Mouse (Mus musculus): Measurements from ENCODE around the gene Cchcr1. TPM values are rescaled to one million over a fixed set of nuclear protein-coding genes. Genes with fewer than 3 reads are reported as not detected.

Cchcr1 gene
- polyA plus RNA-seq, 1 experiment from 2014 or later: 13.6 TPM

DNA sequence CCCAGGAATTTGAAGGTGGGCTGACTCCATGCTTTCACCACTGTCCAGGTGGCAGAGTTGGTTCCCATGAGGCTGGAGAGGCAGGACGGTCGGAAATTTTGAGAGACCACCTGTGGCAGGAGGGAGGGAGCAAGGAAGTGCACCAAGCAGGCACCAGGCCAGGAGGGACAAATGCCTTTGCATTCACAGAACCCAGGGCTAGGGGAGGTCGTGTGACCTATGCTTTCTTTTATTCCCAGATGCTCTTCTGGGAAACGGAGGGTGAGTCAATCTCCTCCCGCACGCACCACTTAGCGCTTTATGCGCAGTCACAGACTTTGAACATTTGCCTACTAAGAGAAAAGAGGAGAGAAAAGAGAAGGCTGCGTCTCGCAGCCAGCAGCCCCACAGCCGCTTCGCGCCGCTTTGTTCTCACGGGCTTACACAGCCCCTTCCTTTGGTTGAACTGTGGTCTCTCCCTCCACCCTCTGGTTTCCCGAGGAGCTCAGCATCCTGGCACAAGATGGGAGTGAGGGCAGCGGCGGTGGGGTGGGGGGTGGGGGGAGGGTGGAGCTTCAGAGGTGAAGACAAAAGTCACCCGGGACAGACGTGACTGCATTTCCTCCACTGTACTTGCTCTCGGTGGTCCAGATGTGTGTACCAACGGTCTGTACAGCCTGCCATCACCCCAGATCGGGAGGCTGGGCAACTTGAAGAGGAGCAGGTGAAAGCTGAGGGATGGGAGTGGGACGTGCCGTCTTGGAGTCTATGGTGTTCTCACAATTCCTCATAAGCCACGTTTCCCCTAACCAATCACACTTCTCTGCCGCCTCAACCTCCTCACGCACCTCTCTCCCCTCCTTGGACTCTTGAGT lies 52.4 kb downstream of the Cchcr1 start:
- peak overlapping the region; percentile 32; the same call in 1 of the 2 replicates for H3K9ac ChIP-seq (ENCODE audit: low read length)
- WGBS: 7% methylated on average over 28 of the region's 28 CpGs
- ATAC-seq (replicated peaks; ENCODE audit: low FRiP score, low TSS enrichment, low read depth) (no peak), DNase-seq (ENCODE audit: low spot score) (no peak)
- no peaks in the 10 kb centered on the region for H3K4me1 ChIP-seq (replicated peaks; ENCODE audit: control insufficient read depth, insufficient read depth, low read length)
- H3K36me3 ChIP-seq (ENCODE audit: control insufficient read depth, insufficient read depth, low read length): no peaks in the 10 kb centered on the region
- no peaks in the 10 kb centered on the region for H3K9me3 ChIP-seq (ENCODE audit: control insufficient read depth, low read length)
- peak overlapping the region; percentile 47 for H3K4me2 ChIP-seq (ENCODE audit: low read length)
- H3K27ac ChIP-seq (ENCODE audit: low read depth): no peak overlapping the region
- peaks cover 21% of the 10 kb centered on the region for H3K27me3 ChIP-seq (replicated peaks; ENCODE audit: control insufficient read depth, insufficient read depth, low read length)
- peak overlapping the region; percentile 22 for H3K4me3 ChIP-seq (ENCODE audit: low read depth, low read length)

- H3K27ac ChIP-seq (ENCODE audit: low read depth): no peak overlapping the region
- no peak overlapping the region for H3K4me2 ChIP-seq (ENCODE audit: low read length)
- ATAC-seq (replicated peaks; ENCODE audit: low FRiP score, low TSS enrichment, low read depth): no peak
- no peaks in the 10 kb centered on the region for H3K9me3 ChIP-seq (ENCODE audit: control insufficient read depth, low read length)
- H3K36me3 ChIP-seq (ENCODE audit: control insufficient read depth, insufficient read depth, low read length): no peaks in the 10 kb centered on the region
- H3K4me1 ChIP-seq (replicated peaks; ENCODE audit: control insufficient read depth, insufficient read depth, low read length): no peaks in the 10 kb centered on the region
- no peak overlapping the region for H3K4me3 ChIP-seq (ENCODE audit: low read depth, low read length)
- DNase-seq (ENCODE audit: low spot score): no peak
- no peak overlapping the region for H3K9ac ChIP-seq (ENCODE audit: low read length)
- peaks cover 21% of the 10 kb centered on the region for H3K27me3 ChIP-seq (replicated peaks; ENCODE audit: control insufficient read depth, insufficient read depth, low read length)
- WGBS: 76% methylated on average over 14 of the region's 14 CpGs
Observed at GRCm38 (mm10) chr17:35570836-35571235, 53.9 kb downstream of the Cchcr1 start.

DNA sequence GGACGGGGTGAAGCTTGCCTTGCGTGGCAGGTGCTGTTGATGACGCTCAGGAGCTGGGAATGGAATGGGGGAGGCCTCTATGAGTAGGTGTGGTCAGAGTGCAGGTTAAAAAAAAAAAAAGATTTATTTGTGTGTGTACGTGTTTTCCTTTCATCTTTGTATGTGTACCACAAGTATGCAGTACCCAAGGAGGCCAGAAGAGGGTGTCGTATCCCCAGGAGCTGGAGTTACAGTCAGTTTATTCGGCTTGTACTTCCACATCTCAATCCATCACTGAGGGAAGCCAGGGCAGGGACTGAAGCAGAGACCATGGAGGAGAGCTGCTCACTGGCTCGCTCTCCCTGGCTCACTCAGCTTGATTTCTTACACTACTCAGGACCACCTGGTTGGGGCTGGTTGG lies 54.6 kb downstream of the Cchcr1 start:
- H3K4me2 ChIP-seq (ENCODE audit: low read length): no peak overlapping the region
- no peak overlapping the region for H3K4me3 ChIP-seq (ENCODE audit: low read depth, low read length)
- H3K4me1 ChIP-seq (replicated peaks; ENCODE audit: control insufficient read depth, insufficient read depth, low read length): no peaks in the 10 kb centered on the region
- 92% methylated on average over 7 of the region's 7 CpGs for WGBS
- H3K9ac ChIP-seq (ENCODE audit: low read length): no peak overlapping the region
- DNase-seq (ENCODE audit: low spot score): no peak
- no peaks in the 10 kb centered on the region for H3K9me3 ChIP-seq (ENCODE audit: control insufficient read depth, low read length)
- H3K27me3 ChIP-seq (replicated peaks; ENCODE audit: control insufficient read depth, insufficient read depth, low read length): peaks cover 21% of the 10 kb centered on the region
- H3K27ac ChIP-seq (ENCODE audit: low read depth): no peak overlapping the region
- no peaks in the 10 kb centered on the region for H3K36me3 ChIP-seq (ENCODE audit: control insufficient read depth, insufficient read depth, low read length)
- ATAC-seq (replicated peaks; ENCODE audit: low FRiP score, low TSS enrichment, low read depth): no peak

DNA sequence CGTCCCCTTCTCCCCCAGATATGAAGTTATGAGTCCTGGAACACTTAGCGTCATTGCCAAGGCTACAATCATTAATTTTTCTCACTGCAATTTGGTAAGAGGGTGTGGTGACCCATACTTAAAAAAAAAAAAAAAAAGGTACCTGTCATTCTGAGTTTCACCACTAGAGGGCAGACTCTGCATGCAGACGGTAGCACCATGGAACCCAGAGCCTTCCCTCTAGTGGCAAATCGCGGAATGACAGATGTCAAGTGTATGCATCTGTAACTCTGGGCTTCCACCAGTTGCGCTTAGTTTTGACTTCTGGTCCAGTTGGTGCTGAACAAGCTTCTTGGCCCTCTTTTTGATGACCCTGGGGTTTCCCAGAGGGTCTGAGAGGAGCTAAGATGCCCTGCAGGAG lies 61.3 kb downstream of the Cchcr1 start:
- no peak for ATAC-seq (replicated peaks; ENCODE audit: low FRiP score, low TSS enrichment, low read depth)
- WGBS: 20% methylated on average over 6 of the region's 6 CpGs

More for the DNA sequence above, 61.3 kb downstream of the Cchcr1 start:
- H3K4me3 ChIP-seq (ENCODE audit: low read depth, low read length): no peak overlapping the region
- peak; percentile 92 for DNase-seq (ENCODE audit: low spot score)
- H3K27ac ChIP-seq (ENCODE audit: low read depth): no peak overlapping the region
- no peaks in the 10 kb centered on the region for H3K36me3 ChIP-seq (ENCODE audit: control insufficient read depth, insufficient read depth, low read length)
- no peak overlapping the region for H3K9ac ChIP-seq (ENCODE audit: low read length)
- no peaks in the 10 kb centered on the region for H3K4me1 ChIP-seq (replicated peaks; ENCODE audit: control insufficient read depth, insufficient read depth, low read length)
- H3K27me3 ChIP-seq (replicated peaks; ENCODE audit: control insufficient read depth, insufficient read depth, low read length): no peaks in the 10 kb centered on the region
- H3K9me3 ChIP-seq (ENCODE audit: control insufficient read depth, low read length): no peaks in the 10 kb centered on the region
- H3K4me2 ChIP-seq (ENCODE audit: low read length): no peak overlapping the region

Other genes with a start within 250 kb of the Cchcr1 start
- gene H2-Q1, start 196.7 kb upstream of the Cchcr1 start, polyA plus RNA-seq (2014; fragmentation: Nextera tagmentation; extraction: Ambion mirVana): 1.2 and 1.6 TPM in 2 replicates
- 37.3 and 39.1 TPM in 2 replicates for gene H2-Q2, start 174.9 kb upstream of the Cchcr1 start, polyA plus RNA-seq (2014; fragmentation: Nextera tagmentation; extraction: Ambion mirVana)
- gene H2-Q4, start 137.5 kb upstream of the Cchcr1 start, polyA plus RNA-seq (2014; fragmentation: Nextera tagmentation; extraction: Ambion mirVana): 2.5 and 4.4 TPM in 2 replicates
- gene H2-Q6, start 92.2 kb upstream of the Cchcr1 start, polyA plus RNA-seq (2014; fragmentation: Nextera tagmentation; extraction: Ambion mirVana): 2.0 and 2.1 TPM in 2 replicates
- gene H2-Q7, start 77.9 kb upstream of the Cchcr1 start, polyA plus RNA-seq (2014; fragmentation: Nextera tagmentation; extraction: Ambion mirVana): 8.1 and 9.0 TPM in 2 replicates
- gene H2-Q10, start 47.0 kb upstream of the Cchcr1 start, polyA plus RNA-seq (2014; fragmentation: Nextera tagmentation; extraction: Ambion mirVana): 6.3 and 10.0 TPM in 2 replicates
- 0.13 TPM in 1 of 2 replicates, not detected in the other for gene Pou5f1, start 11.1 kb upstream of the Cchcr1 start, polyA plus RNA-seq (2014; fragmentation: Nextera tagmentation; extraction: Ambion mirVana)
- 68.7 and 79.4 TPM in 2 replicates for gene Tcf19, start 276 bp upstream of the Cchcr1 start, polyA plus RNA-seq (2014; fragmentation: Nextera tagmentation; extraction: Ambion mirVana)
- 0.36 and 0.66 TPM in 2 replicates for gene Psors1c2, start 16.1 kb downstream of the Cchcr1 start, polyA plus RNA-seq (2014; fragmentation: Nextera tagmentation; extraction: Ambion mirVana)
- gene Cdsn, start 35.0 kb downstream of the Cchcr1 start, polyA plus RNA-seq (2014; fragmentation: Nextera tagmentation; extraction: Ambion mirVana): 0.11 and 0.12 TPM in 2 replicates
- not detected in 2 replicates for gene 2300002M23Rik, start 50.4 kb downstream of the Cchcr1 start, polyA plus RNA-seq (2014; fragmentation: Nextera tagmentation; extraction: Ambion mirVana)
- 3.3 and 3.6 TPM in 2 replicates for gene Sfta2, start 84.4 kb downstream of the Cchcr1 start, polyA plus RNA-seq (2014; fragmentation: Nextera tagmentation; extraction: Ambion mirVana)
- not detected in 2 replicates for gene Gm9573, start 109.5 kb downstream of the Cchcr1 start, polyA plus RNA-seq (2014; fragmentation: Nextera tagmentation; extraction: Ambion mirVana)
- gene Mucl3, start 126.6 kb downstream of the Cchcr1 start, polyA plus RNA-seq (2014; fragmentation: Nextera tagmentation; extraction: Ambion mirVana): 0.39 and 0.77 TPM in 2 replicates
- 16.0 and 18.1 TPM in 2 replicates for gene Vars2, start 150.5 kb downstream of the Cchcr1 start, polyA plus RNA-seq (2014; fragmentation: Nextera tagmentation; extraction: Ambion mirVana)
- 47.2 and 49.9 TPM in 2 replicates for gene Gtf2h4, start 156.6 kb downstream of the Cchcr1 start, polyA plus RNA-seq (2014; fragmentation: Nextera tagmentation; extraction: Ambion mirVana)
- 44.6 and 45.1 TPM in 2 replicates for gene Ddr1, start 187.5 kb downstream of the Cchcr1 start, polyA plus RNA-seq (2014; fragmentation: Nextera tagmentation; extraction: Ambion mirVana)

Data from intestine, embryonic 14.5 days (tissue).